Mouse (Mus musculus): ENCODE measurements around the gene Cers2. TPM values are rescaled to one million over a fixed set of nuclear protein-coding genes. Genes with fewer than 3 reads are reported as not detected.

Cers2 gene
- polyA plus RNA-seq, 1 experiment from 2014 or later: 165 TPM

DNA sequence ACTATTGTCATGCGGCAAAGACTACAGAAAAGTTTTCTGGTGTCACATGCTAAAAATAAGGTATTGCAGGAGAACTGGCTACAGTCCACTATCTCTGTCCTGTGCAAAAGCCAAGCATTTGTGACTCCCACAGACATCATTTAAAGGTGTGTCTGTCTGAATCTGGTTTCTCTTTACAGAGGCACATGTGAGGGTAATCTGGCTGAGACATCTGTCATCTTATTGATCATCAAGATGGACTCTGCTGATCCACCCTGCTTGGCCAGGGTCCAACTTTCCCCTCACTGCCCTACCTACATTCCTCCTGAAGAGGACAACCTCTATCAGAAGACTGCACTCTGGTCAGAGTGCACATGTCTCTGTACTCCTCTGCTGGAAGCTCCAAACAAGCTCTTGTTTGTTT lies 37.4 kb upstream of the Cers2 start:
- Histone ChIP-seq H3K27ac (ENCODE audit: low read length) (no peak overlapping the region), H3K9me3 (ENCODE audit: control insufficient read depth, low read length) (no peaks in the 10 kb centered on the region), H3K27me3 (replicated peaks; ENCODE audit: control insufficient read depth, insufficient read depth, low read length) (no peaks in the 10 kb centered on the region), H3K4me1 (ENCODE audit: control insufficient read depth, insufficient read depth, low read length) (peaks cover 4% of the 10 kb centered on the region; the same call in 1 of the 2 replicates), H3K4me2 (ENCODE audit: low read depth, low read length) (no peak overlapping the region), H3K36me3 (ENCODE audit: control insufficient read depth, insufficient read depth, low read length) (no peaks in the 10 kb centered on the region), H3K4me3 (ENCODE audit: low read length) (no peak overlapping the region), H3K9ac (ENCODE audit: low read depth, low read length) (no peak overlapping the region)
- no peak for ATAC-seq
- WGBS: 86% methylated on average over 1 of the region's 1 CpGs

DNA sequence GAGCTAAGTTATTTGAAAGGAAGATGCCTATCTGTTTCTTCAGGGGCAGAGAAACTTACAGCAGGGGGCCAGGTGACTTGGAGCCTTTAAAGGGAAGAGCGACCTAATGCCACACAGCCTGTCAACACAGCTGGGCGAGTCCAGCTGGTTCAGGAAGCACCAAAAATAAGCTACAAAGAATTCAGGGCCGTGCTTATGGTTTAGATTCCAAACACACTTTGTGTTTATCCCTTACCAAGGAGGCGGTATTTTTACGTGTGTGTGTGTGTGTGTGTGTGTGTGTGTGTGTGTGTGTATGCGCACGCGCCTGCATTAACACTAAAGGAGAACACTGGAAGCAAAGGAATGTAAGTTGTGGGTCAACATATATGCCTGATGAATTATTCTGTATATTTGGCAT lies 33.8 kb upstream of the Cers2 start:
- Histone ChIP-seq H3K36me3 (ENCODE audit: control insufficient read depth, insufficient read depth, low read length) (no peaks in the 10 kb centered on the region), H3K9me3 (ENCODE audit: control insufficient read depth, low read length) (no peaks in the 10 kb centered on the region), H3K4me3 (ENCODE audit: low read length) (peak overlapping the region; percentile 73), H3K27ac (ENCODE audit: low read length) (peak overlapping the region; percentile 93), H3K27me3 (replicated peaks; ENCODE audit: control insufficient read depth, insufficient read depth, low read length) (no peaks in the 10 kb centered on the region), H3K4me1 (ENCODE audit: control insufficient read depth, insufficient read depth, low read length) (peaks cover 22% of the 10 kb centered on the region), H3K4me2 (ENCODE audit: low read depth, low read length) (peak overlapping the region; percentile 75), H3K9ac (ENCODE audit: low read depth, low read length) (peak overlapping the region; percentile 90)
- 12% methylated on average over 8 of the region's 8 CpGs for WGBS
- ATAC-seq: no peak

DNA sequence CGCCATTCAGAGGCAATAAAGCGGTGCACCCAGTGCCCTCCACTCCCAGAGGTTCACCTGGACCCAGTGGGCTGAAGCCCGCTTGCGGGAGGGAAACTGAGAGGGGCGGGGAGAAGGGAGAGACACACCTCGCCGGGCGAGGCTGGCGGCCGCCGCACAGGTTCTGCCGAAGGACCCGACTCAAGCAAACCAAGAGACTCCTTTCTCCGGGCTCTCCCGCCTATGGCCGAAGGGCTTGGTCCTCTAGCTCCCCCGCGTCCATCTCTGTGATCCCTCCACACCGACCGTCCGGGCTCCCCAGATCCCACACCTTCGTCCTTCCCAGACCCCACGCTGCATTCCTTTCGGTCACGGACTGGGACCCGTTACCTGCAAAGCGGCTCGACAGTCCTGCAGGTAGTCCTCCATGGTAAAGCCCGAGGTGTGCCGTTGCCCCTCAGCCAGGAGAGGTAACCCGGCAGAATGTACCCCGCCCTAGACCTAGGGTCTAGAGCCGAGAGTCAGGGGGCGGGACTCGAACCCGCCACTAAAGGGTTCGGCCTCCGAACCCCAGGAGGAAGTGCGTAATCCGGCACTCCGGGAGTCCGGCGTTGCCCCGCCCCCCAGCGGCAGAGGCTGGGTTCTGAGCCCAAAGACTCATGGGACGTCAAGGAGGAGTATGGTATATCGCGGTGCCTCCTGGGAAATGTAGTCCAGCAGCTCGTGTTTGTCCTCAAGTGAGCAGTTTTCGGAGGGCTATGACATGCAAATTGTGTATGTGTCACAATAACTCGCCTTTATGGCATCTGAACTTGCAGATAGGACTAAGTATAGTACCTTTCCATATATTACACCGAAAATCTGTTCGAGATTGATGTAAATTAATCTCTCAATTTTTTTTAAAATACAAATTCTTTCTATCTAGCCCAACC lies 33.1 kb upstream of the Cers2 start, which contains the start of the genes Mindy1 and Prune1:
Gene Mindy1 (plus strand): TSS at position 130 of the 911 bp plus-strand sequence.
Gene Prune1 (minus strand): TSS at position 861 of the 911 bp plus-strand sequence.
- peak; percentile 85 for ATAC-seq
- H3K9me3 ChIP-seq (ENCODE audit: control insufficient read depth, low read length): no peaks in the 10 kb centered on the region
- peak within 1 kb of the TSS; percentile 75 for H3K4me2 ChIP-seq (ENCODE audit: low read depth, low read length)
- H3K4me1 ChIP-seq (ENCODE audit: control insufficient read depth, insufficient read depth, low read length): peaks cover 27% of the 10 kb centered on the region
- peak within 1 kb of the TSS; percentile 90 for H3K9ac ChIP-seq (ENCODE audit: low read depth, low read length)
- H3K27me3 ChIP-seq (replicated peaks; ENCODE audit: control insufficient read depth, insufficient read depth, low read length): no peaks in the 10 kb centered on the region
- H3K27ac ChIP-seq (ENCODE audit: low read length): peak within 1 kb of the TSS; percentile 97
- H3K36me3 ChIP-seq (ENCODE audit: control insufficient read depth, insufficient read depth, low read length): no peaks in the 10 kb centered on the region
- under 1% methylated on average over 53 of the region's 53 CpGs for WGBS
- peak within 1 kb of the TSS; percentile 73 for H3K4me3 ChIP-seq (ENCODE audit: low read length)

DNA sequence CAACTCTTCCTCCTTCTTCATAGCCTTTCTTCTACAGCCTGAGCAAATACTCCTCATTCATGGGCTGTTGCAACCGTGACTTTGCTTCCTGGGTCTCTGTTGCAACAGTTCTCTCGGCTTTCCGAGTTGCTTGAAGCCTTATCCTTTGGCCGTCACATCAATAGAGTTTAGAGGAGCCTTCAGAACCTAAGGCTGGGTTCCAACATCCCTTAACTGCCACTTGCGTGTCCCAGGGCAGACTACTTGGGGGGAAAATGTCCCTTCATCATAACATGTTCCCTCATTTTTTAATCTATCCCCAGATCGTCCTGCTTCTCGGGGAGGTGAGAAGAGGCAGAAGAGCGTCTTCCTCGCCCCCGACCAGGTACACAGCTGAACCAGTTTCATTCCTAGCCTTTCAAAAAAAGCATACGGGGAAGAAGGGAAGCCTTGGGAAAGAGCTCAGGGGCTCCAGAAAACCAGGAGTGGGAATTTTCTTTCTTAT lies 32.2 kb upstream of the Cers2 start:
- H3K36me3 ChIP-seq (ENCODE audit: control insufficient read depth, insufficient read depth, low read length): no peaks in the 10 kb centered on the region
- H3K27ac ChIP-seq (ENCODE audit: low read length): peak overlapping the region; percentile 97
- no peaks in the 10 kb centered on the region for H3K9me3 ChIP-seq (ENCODE audit: control insufficient read depth, low read length)
- peaks cover 27% of the 10 kb centered on the region for H3K4me1 ChIP-seq (ENCODE audit: control insufficient read depth, insufficient read depth, low read length)
- peak overlapping the region; percentile 88 for H3K9ac ChIP-seq (ENCODE audit: low read depth, low read length)
- peak overlapping the region; percentile 75 for H3K4me2 ChIP-seq (ENCODE audit: low read depth, low read length)
- peak overlapping the region; percentile 71 for H3K4me3 ChIP-seq (ENCODE audit: low read length)
- H3K27me3 ChIP-seq (replicated peaks; ENCODE audit: control insufficient read depth, insufficient read depth, low read length): no peaks in the 10 kb centered on the region
- ATAC-seq: peak; percentile 14
- WGBS: 1% methylated on average over 11 of the region's 11 CpGs

DNA sequence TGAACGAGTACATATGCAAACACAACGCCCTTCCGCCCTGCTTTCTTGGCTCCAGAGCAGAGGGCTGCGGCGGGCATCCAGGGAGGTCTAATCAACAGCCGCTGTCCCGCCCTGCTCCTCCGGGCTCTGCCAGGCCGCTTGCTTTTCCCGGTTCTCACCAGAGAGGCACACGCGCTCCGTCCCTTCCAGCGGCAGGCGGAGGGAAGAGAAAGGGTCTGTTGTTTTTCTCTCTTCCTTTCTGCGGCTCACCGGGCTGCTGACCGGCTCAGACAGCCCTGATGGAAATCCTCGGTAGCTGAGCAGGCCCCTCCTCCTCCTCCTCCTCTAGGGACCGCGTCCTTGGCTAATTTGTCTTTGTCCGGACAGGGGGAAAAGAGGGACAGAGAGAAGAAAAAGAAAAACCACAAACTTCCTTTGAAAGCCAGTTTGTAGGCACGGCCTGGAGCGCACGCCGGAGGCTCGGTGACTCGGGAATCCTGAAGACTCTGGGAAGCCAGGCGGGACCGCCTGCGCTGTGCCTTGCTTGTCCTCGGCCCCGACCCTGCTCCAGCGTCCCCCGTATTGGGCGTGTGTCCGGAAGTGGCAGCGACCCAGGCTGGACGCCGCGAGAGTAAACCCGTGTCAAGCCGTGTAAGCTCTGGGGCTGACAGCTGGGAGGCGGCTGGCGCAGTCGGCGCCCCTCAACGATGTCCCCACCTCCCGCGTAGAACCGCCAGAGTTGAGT lies 31.6 kb upstream of the Cers2 start:
- ATAC-seq: peak; percentile 72
- H3K4me3 ChIP-seq (ENCODE audit: low read length): peak overlapping the region; percentile 71
- H3K27ac ChIP-seq (ENCODE audit: low read length): peak overlapping the region; percentile 97
- H3K9me3 ChIP-seq (ENCODE audit: control insufficient read depth, low read length): no peaks in the 10 kb centered on the region
- H3K4me1 ChIP-seq (ENCODE audit: control insufficient read depth, insufficient read depth, low read length): peaks cover 27% of the 10 kb centered on the region
- peak overlapping the region; percentile 88 for H3K9ac ChIP-seq (ENCODE audit: low read depth, low read length)
- no peaks in the 10 kb centered on the region for H3K27me3 ChIP-seq (replicated peaks; ENCODE audit: control insufficient read depth, insufficient read depth, low read length)
- no peaks in the 10 kb centered on the region for H3K36me3 ChIP-seq (ENCODE audit: control insufficient read depth, insufficient read depth, low read length)
- peak overlapping the region; percentile 75 for H3K4me2 ChIP-seq (ENCODE audit: low read depth, low read length)
- 0% methylated on average over 50 of the region's 51 CpGs for WGBS

DNA sequence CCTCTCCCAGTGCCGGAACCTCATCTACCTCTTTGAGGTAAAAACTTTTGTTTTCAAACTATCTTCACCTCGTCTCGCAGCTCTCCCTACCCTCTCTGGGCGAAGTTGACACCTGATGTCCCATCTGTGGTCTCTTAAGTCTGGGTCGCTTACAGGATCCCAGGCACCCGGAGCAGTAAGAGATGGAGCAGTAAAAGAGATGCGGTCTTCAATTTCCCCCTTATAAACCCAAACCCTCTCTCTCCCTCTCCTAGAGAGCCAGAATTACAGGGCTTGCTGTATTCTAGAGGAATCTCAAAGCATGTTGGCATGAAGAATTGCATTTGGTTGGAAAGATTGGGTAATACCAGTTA lies 31.0 kb upstream of the Cers2 start:
- no peak for ATAC-seq
- 2% methylated on average over 7 of the region's 7 CpGs for WGBS
- peak overlapping the region; percentile 75 for H3K4me2 ChIP-seq (ENCODE audit: low read depth, low read length)
- no peaks in the 10 kb centered on the region for H3K9me3 ChIP-seq (ENCODE audit: control insufficient read depth, low read length)
- no peaks in the 10 kb centered on the region; the same call in 1 of the 2 replicates for H3K36me3 ChIP-seq (ENCODE audit: control insufficient read depth, insufficient read depth, low read length)
- peak overlapping the region; percentile 88 for H3K9ac ChIP-seq (ENCODE audit: low read depth, low read length)
- peaks cover 27% of the 10 kb centered on the region for H3K4me1 ChIP-seq (ENCODE audit: control insufficient read depth, insufficient read depth, low read length)
- H3K27me3 ChIP-seq (replicated peaks; ENCODE audit: control insufficient read depth, insufficient read depth, low read length): no peaks in the 10 kb centered on the region
- peak overlapping the region; percentile 71 for H3K4me3 ChIP-seq (ENCODE audit: low read length)
- peak overlapping the region; percentile 97 for H3K27ac ChIP-seq (ENCODE audit: low read length)

DNA sequence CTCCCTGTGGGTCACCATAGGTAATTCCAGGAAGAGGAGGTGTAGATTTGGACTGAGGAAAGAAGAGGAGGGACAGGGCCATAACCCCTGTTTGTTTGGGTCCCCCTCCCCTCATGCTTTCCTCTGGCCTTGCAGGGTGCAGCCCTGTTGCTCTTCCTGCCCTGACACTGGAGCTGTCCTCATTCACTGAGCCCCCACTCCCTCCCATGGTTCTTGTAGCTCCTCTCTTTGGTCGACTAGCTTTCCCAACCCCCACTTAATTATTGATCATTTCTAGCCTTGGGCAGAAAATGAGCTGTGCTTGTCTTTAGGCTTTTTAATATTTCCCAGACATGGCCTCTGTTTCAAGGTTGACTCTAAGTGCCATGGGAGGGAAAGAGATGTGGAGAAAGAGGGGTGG lies 30.5 kb upstream of the Cers2 start:
- H3K36me3 ChIP-seq (ENCODE audit: control insufficient read depth, insufficient read depth, low read length): no peaks in the 10 kb centered on the region; the same call in 1 of the 2 replicates
- no peaks in the 10 kb centered on the region for H3K9me3 ChIP-seq (ENCODE audit: control insufficient read depth, low read length)
- H3K27me3 ChIP-seq (replicated peaks; ENCODE audit: control insufficient read depth, insufficient read depth, low read length): no peaks in the 10 kb centered on the region
- peaks cover 27% of the 10 kb centered on the region for H3K4me1 ChIP-seq (ENCODE audit: control insufficient read depth, insufficient read depth, low read length)
- WGBS: 11% methylated on average over 1 of the region's 1 CpGs
- 0 out of 2 replicates have a peak overlapping the region, but pooled peaks have one; percentile 97 for H3K27ac ChIP-seq (ENCODE audit: low read length)
- no peak for ATAC-seq
- peak overlapping the region; percentile 75 for H3K4me2 ChIP-seq (ENCODE audit: low read depth, low read length)
- H3K4me3 ChIP-seq (ENCODE audit: low read length): peak overlapping the region; percentile 71
- H3K9ac ChIP-seq (ENCODE audit: low read depth, low read length): peak overlapping the region; percentile 88

DNA sequence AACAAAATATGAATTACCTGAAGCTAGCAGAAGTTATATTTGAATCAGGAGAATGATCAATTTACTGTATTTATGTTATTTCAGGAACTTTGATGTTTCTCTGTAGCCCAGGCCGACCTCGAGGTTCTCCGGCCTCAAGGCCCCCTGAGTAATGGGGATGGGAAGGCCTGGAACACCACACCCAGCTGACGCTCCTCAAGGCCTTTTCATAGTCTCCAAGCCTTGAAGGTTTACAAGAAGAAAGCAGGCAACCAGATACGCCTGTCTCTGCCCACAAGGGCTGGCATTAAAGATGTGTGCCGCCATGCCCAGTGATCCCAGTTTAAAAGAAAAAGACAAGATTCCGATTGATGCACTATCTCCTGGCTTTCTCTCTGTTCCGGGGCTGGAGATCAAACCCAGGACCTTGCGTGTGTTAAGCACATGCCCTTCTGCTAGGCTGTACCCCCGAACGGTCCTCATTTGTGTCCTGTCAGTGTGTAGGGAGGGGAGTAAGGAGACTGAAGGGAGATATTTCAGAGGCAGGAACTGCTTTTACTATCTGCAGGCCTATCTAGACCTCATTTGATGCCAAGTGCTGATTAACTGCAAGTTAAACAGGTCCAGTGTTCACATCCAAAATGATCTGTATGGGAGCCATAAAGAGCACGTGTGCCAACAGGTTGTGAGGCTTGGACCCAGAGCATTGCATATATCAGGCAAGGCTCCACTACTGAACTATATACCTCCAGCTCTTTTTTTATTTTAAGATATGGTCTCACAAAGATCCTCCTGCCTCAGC lies 29.9 kb upstream of the Cers2 start:
- Histone ChIP-seq H3K27me3 (replicated peaks; ENCODE audit: control insufficient read depth, insufficient read depth, low read length) (no peaks in the 10 kb centered on the region), H3K9ac (ENCODE audit: low read depth, low read length) (no peak overlapping the region), H3K4me3 (ENCODE audit: low read length) (peak overlapping the region; percentile 71), H3K4me2 (ENCODE audit: low read depth, low read length) (peak overlapping the region; percentile 75; the same call in 1 of the 2 replicates), H3K36me3 (ENCODE audit: control insufficient read depth, insufficient read depth, low read length) (no peaks in the 10 kb centered on the region; the same call in 1 of the 2 replicates), H3K9me3 (ENCODE audit: control insufficient read depth, low read length) (no peaks in the 10 kb centered on the region), H3K4me1 (ENCODE audit: control insufficient read depth, insufficient read depth, low read length) (peaks cover 27% of the 10 kb centered on the region), H3K27ac (ENCODE audit: low read length) (no peak overlapping the region)
- no peak for ATAC-seq
- WGBS: 85% methylated on average over 12 of the region's 12 CpGs
